Mouse (Mus musculus) thymus, adult 2 months (tissue): ENCODE results near the gene F2rl1.

Experiments used
- CTCF ChIP-seq: fragments of 200-500 bp; IDR thresholded peaks from 2 replicates; pipeline ENCODE4 v1.5.1; 2012; ENCODE audit warnings: mild to moderate bottlenecking, control low read depth, low read length, moderate library complexity, borderline replicate concordance; ENCODE audit not compliant: control insufficient read depth, poor library complexity, insufficient read depth; ENCODE audit errors: extremely low read depth
- POLR2A ChIP-seq: fragments of 200-500 bp; IDR thresholded peaks from 2 replicates; pipeline ENCODE4 v1.6.1; 2012; ENCODE audit warnings: mild to moderate bottlenecking, low read length, control low read depth, moderate library complexity; ENCODE audit not compliant: control insufficient read depth, poor library complexity, insufficient read depth; ENCODE audit errors: extremely low read depth

GRCm38 (mm10) chr13:95491327-95491726 is 33.7 kb downstream of the F2rl1 start:
- no peak for TF ChIP-seq CTCF
- TF ChIP-seq POLR2A = no peak
